Mouse (Mus musculus): Measurements from ENCODE around the gene Rab11b. TPM values are rescaled to one million over a fixed set of nuclear protein-coding genes. Genes with fewer than 3 reads are reported as not detected.

Rab11b gene
- total RNA-seq (2017), result 33.9 and 50.0 TPM in 2 replicates

DNA sequence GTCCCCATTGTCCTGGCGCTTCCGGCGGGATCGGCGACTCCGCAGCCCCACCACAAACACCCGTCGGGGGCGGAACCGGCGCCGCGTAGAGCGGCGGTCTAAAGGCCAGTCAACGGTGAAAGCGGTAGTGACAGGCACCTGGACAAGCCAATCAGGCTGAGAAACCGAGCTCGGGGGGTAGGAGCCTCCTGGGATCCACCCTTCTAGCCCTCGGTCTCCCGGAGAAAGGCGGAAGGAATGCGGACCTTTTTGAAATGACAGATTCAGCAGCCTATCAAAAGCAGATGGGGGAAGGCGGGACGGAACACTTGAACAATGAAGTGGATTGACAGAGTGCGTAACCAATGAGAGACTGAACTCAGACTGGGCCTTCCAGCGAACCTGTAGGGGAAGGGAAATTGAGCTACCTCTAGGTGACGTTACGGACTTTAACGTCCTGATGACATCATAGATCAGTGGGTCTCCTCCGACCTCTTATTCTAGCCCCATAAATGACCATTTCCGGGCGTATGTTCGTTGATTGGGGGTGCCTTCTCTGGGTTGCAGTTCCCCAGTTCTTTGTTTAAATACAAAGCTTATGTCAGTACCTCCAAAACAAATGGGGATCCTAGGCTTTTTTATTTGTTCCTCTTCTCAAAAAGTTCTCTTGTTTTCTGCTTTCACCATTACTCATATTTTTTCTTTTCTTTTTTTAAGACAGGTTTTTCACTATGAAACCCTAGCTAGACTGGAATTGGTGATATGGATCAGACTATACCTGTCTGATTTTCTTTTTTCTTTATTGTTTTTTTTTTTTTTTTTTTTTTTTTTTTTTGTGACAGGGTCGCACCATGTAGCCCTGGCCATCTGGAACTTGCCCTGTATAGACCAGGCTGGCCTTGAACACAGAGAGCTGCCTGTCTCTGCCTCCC lies at the start of gene Rab11b:
Rab11b (minus strand) TSS at position 276 of the 911 bp plus-strand sequence.
- peak; percentile 93 for ATAC-seq (ENCODE audit: extremely low read depth, insufficient number of reproducible peaks, low FRiP score, poor library complexity, severe bottlenecking)

DNA sequence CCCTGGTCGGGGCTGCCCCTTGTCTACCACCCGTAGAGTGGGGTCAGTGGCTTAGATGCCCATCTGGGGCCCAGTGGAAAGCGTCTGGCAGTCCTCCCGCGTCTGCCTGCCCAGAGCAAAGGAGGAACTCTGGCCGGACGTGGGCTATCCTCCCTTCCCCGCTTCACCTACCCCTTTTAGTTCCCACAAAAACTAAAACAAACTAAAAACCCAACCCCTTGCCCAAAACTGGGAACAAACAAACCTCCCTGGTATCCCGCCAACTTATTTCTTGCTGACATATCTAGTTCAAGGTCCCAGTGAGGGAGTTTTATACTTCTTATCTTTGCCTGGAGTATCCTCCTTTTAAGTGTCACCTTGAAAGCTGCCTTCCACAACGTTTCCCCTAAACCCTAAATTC lies 47.9 kb upstream of the Rab11b start:
- ATAC-seq (ENCODE audit: extremely low read depth, insufficient number of reproducible peaks, low FRiP score, poor library complexity, severe bottlenecking), result no peak

DNA sequence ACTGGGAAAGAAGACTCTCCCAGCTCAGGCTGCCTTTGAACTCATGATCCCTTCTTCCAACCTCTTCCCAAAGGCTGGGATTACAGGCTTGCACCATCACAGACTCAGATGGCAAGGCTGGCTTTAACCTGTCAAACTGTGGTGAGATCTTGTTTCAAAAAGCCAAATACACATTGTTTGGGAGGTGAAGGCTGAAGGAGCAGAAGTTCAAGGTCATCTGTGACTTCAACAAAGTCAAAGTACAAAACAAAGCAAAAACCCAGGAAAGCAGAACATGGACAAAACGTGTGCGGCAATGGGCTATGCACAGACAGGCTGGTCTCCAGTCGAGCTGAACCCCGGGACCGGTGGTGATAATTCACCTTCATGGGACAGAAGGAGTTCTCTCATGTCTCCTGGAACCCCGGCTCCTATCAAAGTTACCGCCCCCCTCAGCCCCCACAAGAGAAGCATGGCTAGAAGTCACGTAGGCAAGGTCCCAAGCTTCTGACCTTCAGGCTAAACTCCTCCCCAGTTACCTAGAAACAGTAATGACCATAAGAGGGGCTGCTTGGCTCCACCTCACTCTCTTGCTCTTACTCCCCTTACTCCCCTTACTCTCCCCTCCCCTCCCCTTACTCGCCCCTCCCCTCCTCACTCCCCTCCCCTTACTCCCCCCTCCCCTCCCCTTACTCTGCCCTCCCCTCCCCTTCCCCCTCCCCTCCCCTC lies 47.0 kb upstream of the Rab11b start:
- no peak for ATAC-seq (ENCODE audit: extremely low read depth, insufficient number of reproducible peaks, low FRiP score, poor library complexity, severe bottlenecking)

DNA sequence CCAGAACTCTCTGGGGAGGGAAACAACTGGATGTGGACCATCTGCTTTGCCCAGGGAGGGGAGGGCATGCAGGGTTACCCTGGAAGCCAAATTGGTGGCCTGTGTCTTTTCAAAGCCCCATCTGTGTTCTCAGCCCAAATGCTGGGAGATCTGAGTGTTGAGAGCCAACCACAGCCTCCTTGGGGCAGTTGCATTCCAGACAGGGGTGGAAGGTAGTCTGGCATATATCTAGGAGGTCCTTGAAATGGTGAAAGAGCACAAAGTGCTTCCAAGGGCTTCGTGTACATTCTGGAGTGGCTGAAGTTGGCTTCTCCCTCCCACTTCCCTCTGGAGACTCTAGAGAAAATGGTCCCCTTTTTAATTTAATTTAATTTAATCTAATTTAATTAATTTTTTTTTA lies 44.4 kb upstream of the Rab11b start:
- no peak for ATAC-seq (ENCODE audit: extremely low read depth, insufficient number of reproducible peaks, low FRiP score, poor library complexity, severe bottlenecking)

DNA sequence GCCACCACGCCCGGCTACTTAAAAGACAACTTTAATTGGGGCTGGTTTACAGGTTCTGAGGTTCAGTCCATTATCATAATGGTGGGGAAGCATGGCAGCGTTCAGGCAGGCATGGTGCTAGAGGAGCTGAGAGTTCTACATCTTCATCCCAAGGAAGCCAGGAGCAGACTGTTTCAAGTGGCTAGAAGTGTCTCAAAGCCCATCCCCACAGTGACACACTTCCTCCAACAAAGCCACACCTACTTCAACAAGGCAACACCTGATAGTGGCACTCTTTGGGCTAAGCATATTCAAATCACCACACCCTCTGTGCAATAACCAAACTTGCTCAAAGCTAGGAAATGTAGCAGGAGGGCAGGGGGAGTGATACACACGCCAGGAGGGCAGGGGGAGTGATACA lies 43.9 kb upstream of the Rab11b start:
- ATAC-seq (ENCODE audit: extremely low read depth, insufficient number of reproducible peaks, low FRiP score, poor library complexity, severe bottlenecking), result no peak

DNA sequence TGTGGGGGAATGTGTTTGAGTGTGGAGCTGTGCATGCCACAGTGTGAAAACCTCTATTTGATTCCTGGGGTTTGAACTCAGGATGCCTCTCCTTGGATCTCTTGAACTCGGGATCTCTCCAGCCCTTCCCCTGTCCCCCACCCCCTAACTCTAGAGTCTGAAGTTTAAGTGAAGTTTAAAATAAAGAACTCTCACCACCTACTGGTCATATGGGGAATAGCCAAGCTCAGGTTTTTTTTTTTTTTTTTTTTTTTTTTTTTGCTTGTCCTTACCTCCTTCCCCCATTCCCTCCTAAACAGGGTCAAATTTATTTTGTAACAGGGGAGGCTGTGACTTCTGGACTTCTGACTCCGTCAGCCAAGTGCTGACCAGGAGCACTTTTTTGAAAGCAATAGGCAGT lies 41.9 kb upstream of the Rab11b start:
- ATAC-seq (ENCODE audit: extremely low read depth, insufficient number of reproducible peaks, low FRiP score, poor library complexity, severe bottlenecking), result peak; percentile 44; the same call in 1 of the 2 replicates

DNA sequence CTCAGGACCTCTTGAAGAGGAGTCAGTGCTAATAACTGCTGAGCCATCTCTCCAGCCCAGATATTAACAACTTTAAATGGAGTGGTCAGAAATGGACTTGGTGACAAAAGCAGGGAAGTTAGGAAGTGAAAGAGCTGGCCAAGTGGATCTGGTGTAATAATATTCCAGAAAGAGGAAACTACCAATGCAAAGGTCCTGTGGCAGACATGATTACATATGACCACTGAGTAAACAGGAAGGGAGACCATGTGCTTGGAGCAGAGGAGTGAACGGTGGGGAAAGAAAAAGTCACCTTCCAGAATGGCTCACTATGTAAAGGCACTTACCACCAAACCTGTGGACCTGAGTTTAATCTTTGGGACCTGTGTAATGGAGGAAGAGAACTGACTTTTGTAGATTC lies 38.9 kb upstream of the Rab11b start:
- no peak for ATAC-seq (ENCODE audit: extremely low read depth, insufficient number of reproducible peaks, low FRiP score, poor library complexity, severe bottlenecking)

DNA sequence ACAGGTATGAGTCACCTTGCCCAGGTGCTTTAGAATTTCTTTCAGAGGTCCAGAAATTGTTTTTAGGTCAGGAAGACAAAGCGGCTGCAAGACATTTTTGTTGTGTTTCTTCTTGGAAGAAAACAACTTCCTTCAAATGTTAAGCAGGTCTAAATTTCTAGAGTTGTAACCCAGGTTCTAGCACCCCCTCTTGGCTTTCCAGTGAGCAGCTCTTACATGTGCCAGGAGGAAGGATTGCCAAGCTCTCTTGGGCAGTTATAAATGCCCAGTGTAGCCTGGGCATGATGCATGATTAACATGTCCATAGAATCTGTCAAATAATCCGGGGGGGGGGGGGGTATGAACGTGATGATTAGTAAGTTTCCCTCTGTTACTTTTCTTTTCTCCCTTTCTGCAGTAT lies 38.0 kb upstream of the Rab11b start:
- ATAC-seq (ENCODE audit: extremely low read depth, insufficient number of reproducible peaks, low FRiP score, poor library complexity, severe bottlenecking), result no peak

DNA sequence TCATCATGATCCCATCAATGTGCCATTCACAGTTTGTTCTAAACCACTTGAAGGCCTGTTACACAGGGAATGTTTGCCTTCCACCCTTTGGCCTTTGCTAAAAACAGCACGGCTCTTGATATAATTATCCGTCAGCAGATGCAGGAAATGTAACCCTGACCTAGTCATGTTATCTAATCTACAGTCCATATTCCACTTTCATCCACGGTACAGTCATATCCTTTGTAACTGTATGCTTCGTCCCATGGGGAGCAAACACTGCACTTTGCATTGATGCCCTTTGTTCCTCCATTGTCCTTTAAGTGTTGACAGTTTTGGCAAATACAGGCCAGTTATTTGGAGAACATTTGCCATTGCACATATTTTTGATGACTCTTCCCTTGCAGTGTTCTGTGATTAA lies 28.4 kb upstream of the Rab11b start:
- no peak for ATAC-seq (ENCODE audit: extremely low read depth, insufficient number of reproducible peaks, low FRiP score, poor library complexity, severe bottlenecking)

DNA sequence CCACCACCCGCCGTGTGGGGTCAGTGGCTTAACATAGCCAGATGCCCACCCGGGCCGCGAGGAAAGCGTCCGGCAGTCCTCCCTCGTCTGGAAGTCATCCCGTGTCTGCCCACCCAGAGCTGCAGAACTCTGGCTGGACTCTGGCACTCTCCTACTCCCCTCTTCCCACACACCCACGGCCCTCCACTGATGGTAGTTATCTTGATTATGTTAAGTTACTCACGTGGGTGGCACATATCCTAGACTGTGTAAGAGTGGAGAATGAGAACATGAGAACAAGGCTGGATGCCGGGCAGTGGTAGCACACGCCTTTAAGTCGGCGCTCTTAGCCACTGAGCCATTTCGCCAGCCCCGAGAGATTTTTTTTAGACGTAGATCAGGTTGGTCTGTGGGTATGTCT lies 26.0 kb upstream of the Rab11b start:
- ATAC-seq (ENCODE audit: extremely low read depth, insufficient number of reproducible peaks, low FRiP score, poor library complexity, severe bottlenecking), result no peak

DNA sequence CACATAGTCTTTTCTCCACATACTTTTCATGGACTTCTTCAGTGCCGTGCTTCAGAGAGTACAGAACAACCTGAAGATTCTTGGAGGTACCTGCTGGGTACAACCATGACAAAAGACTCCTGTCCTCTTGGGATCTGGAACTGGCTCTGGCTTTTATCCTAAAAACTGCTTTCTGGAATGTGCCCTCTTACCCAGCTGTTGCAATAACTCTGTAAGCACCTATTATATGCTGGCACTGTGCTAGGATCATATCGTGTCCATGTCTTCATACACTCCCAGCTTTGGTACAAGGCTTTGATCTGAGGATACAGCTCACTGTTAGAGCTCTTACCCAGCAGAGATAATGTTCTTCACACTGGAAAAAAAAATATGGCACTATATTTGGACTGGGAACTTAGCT lies 24.6 kb upstream of the Rab11b start:
- ATAC-seq (ENCODE audit: extremely low read depth, insufficient number of reproducible peaks, low FRiP score, poor library complexity, severe bottlenecking), result no peak

DNA sequence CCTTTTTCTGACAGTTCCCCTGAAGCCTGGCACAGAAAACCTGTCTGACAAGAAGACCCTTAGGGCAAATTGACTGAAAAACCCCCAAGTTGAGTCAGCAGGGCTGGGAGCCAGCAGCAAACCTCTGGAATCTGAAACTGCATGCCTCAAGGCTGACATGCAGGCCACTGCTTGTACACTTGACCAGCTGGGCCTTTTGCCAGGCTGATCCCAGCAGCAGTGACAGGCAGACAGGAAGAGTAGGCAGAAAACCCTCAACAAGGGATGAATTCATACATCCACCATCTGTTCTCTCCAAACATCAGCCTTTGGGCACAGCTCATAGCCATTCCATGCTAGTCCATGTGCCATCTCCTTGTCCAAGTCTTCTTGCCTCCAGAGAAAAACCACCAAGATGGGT lies 23.1 kb upstream of the Rab11b start:
- ATAC-seq (ENCODE audit: extremely low read depth, insufficient number of reproducible peaks, low FRiP score, poor library complexity, severe bottlenecking), result no peak

DNA sequence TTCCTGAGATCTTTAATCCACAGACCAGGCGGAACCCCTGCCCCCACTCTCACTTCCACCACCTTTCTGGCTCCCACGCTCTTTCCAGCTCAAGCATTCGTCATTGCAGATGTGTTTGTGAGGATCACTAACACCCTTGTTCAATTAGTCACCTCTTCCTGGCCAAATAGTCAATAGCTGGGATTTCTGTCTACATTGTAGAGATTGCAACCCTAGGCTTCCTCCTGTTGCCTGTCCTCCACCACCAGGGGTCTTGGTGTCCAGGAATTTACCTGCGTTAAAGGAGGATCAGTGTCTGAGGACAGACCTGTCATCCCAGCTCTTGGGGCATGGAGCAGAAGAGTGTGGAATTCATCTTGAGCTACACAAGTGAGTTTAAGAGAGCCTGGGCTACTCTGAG lies 21.7 kb upstream of the Rab11b start:
- ATAC-seq (ENCODE audit: extremely low read depth, insufficient number of reproducible peaks, low FRiP score, poor library complexity, severe bottlenecking), result no peak

DNA sequence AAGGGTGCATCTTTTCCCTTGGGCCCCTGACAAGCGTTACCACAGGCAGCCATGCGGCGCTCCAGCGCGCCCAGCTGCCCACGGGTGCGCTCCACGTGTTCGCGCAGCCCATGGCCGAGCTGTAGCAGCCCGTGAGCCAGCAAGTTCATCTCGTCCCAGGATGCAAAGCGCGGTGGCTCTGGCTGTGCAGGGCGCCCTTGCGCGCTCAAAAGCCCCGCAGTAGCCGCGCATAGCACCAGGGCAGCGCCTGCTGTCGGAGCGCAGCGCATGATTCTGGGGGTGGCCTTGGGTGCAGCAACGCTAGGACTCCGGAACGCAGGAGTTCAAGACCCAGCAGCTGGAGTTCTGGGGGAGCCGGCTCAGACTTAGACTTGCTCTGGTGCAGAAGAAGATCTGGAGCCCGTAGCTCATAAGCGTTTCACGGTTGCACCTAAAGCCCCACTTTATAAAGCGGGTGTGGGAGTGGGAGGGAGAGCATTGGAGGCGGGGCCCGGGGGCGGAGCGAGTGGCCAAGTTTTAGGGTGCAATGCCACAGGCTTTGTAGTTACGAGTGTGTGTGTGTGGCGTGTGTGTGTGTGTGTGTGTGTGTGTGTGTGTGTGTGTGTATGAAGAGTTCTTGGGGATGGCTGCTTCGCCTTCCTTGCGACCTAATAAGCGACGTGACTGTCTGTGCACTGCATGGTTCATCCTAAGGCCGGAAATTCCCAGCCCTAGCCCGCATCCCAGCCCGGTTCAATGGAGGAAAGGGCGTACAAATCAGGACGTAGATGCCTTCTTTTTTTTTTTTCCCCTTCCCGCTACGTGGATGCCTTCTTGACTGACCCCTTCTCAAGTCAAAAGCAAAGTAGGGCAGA lies 21.0 kb upstream of the Rab11b start, which contains the start of gene Angptl4:
Angptl4 (minus strand) TSS at position 707 of the 854 bp plus-strand sequence.
- ATAC-seq (ENCODE audit: extremely low read depth, insufficient number of reproducible peaks, low FRiP score, poor library complexity, severe bottlenecking), result peak; percentile 58

DNA sequence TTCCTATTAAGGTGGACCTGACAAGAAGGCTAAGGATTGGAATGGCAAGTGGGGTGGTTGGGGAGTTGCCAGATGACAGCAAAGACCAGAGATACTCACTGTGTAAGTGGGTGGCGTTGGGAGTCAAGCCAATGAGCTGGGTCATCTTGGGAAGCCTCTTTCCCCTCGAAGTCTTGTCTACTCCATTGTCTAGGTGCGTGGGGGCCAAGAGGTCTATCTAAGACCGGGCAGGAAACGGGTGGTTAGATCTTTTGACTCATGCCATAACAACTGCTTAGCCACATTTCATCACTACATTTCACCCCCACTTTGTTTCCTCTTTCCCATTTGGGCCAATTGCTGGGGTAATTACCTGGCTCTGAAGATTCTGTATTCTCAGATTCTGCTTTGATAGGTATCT lies 20.1 kb upstream of the Rab11b start:
- no peak for ATAC-seq (ENCODE audit: extremely low read depth, insufficient number of reproducible peaks, low FRiP score, poor library complexity, severe bottlenecking)

DNA sequence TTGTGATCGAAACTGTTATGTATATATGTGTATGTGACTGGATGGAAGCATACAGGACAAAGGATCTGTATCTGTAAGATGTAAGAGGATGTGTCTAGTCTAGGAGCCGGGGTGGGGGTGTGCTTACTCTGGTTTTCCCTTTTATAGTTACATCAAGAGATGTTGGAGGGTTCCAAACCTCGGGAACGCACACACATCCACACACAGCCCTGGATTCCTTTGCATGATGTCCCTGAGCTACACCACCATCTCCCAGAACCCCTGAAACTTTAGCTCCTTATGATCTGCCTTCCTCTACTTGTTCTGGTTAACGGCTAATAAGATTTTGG lies 19.6 kb upstream of the Rab11b start:
- no peak for ATAC-seq (ENCODE audit: extremely low read depth, insufficient number of reproducible peaks, low FRiP score, poor library complexity, severe bottlenecking)

DNA sequence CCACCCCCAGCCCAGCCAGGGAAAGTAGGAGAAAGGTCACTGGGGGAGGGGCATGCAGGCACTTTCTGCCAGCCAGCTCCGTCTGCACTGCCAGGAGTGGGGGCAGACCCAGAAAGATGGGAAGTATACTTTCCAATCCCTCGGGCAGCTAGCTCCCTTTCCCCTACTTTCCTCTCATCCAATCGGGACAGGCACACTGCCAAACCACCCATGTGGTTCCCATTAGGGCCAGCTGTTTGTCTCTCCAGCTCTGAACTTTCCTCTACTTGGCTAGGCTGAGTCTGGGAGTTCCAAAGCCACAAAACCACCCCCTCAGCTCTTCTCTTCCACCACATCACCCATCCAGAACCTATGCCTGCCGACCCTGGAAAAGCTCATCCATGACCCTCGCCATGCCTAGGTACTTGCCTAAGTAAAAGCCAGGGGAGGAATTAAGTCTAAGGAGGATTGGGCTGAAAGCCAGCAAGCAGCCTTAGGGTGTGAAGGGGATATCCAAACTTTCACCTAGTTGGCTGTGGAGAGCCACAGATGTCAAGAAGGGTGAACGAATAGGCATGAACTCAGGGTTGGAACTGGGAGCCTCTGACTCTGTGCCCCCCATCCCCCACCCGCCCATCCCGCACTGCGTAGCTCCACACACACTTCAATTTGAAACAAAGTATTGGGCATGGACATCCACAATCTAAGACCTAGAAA lies 19.1 kb upstream of the Rab11b start:
- ATAC-seq (ENCODE audit: extremely low read depth, insufficient number of reproducible peaks, low FRiP score, poor library complexity, severe bottlenecking), result no peak

DNA sequence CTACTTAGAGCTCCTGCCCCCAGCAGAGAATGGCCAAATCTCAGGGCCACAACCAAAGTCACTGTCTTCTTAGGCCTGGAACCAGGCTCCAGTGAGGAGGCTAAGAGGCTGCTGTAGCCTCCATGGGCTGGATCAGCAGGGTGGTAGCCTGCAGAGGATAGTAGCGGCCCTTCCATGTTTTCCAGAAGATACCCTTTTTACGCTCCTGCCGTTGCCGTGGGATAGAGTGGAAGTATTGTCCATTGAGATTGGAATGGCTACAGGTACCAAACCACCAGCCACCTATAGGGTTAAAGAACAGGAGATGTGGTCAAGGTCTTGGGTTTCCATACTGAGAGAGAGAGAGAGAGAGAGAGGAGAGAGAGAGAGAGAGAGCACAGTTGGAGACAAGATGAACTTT lies 15.0 kb upstream of the Rab11b start:
- ATAC-seq (ENCODE audit: extremely low read depth, insufficient number of reproducible peaks, low FRiP score, poor library complexity, severe bottlenecking), result no peak

DNA sequence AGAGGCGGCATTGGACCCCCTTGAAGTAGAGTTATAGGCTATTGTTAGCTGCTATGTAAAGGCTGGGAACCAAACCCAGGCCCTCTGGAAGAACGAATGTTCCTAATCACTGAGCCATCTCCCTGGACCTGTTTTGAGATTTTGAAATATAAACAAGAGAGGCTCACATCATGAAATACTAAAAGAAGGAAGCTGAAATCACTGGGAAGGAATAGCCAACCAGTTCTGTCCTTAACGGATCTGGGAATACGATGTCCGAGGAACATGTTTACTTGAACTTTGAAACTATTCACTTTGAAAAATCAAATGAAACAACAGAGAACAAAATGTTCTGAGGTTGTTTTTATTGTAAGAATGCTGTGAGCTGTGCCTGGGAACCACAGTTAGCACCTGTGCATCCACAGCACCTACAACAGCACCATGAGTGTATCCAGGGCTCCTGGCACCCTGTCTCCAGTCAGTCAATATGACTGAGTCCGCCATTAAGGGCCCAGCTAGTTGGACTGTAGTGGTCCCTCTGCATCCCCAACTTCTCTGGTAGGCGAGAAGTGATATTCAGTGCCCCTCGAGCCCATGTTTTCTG lies 14.3 kb upstream of the Rab11b start:
- no peak for ATAC-seq (ENCODE audit: extremely low read depth, insufficient number of reproducible peaks, low FRiP score, poor library complexity, severe bottlenecking)

Measured in neutrophil, adult 5-6 weeks (primary cell).